ENCODE assay signal across 12 mouse cellular contexts in the genomic region with DNA sequence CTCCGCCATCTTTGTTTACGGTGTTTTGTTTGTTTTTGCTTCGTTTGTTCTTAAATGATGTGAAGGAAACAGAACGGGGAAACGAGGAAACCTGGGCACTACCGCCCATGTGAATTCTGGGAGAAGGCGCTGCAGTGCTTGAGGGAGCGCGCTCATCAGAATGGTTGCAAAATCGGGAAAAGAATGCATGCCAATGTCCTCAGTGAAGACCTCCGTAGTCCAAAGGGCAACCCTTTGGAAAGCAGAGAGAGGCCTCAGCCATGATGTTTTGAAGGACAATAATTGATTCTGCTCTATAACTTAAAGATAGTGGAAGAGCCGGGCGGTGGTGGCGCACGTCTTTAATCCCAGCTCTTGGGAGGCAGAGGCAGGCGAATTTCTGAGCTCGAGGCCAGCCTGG. TPM values are rescaled to one million over a fixed set of nuclear protein-coding genes. Genes with fewer than 3 reads are reported as not detected.
DNase-seq lines count a peak whose midpoint lies in the region; ATAC-seq and TF ChIP-seq lines count a peak whose summit lies in the region.
"Had no signal": no experiment of that assay in that cellular context is flagged by ENCODE, and none has a peak within 500 bp of the region (broad histone marks: within the 10 kb centered on the region; RNA-seq: fewer than 3 reads in every experiment).

No protein-coding gene starts in this region.

- H3K36me3 ChIP-seq in kidney, embryonic 15.5 days: peaks cover 26% of the 10 kb centered on the region
- H3K36me3 ChIP-seq in kidney, adult 2 months (ENCODE audit: control insufficient read depth, insufficient read depth, low read length): peaks cover 1% of the 10 kb centered on the region; the same call in 1 of the 2 replicates
- H3K36me3 ChIP-seq in ES-Bruce4 (ENCODE audit: control insufficient read depth, insufficient read depth, low read length, poor library complexity, severe bottlenecking): peaks cover 11% of the 10 kb centered on the region
- no peaks in the 10 kb centered on the region for H3K36me3 ChIP-seq in liver, embryonic 16.5 days (ENCODE audit: control insufficient read depth, insufficient read depth)

- no peak for TF ChIP-seq CTCF in kidney, adult 2 months (conservative IDR thresholded peaks at IDR 0.05; ENCODE audit: insufficient read depth, insufficient read length, low read depth, low read length)
- TF ChIP-seq CTCF in ES-Bruce4 (IDR thresholded peaks at IDR 0.05; ENCODE audit: low read depth, low read length): no peak
- no peak for TF ChIP-seq CTCF in bone marrow macrophage, adult 2 months (IDR thresholded peaks at IDR 0.05; ENCODE audit: low read depth, low read length)

- H3K9me3 ChIP-seq in kidney, embryonic 15.5 days (replicated peaks): no peaks in the 10 kb centered on the region
- H3K9me3 ChIP-seq in ES-Bruce4 (replicated peaks; ENCODE audit: control insufficient read depth, insufficient read depth, low read length, poor library complexity, severe bottlenecking): no peaks in the 10 kb centered on the region
- H3K9me3 ChIP-seq in liver, embryonic 16.5 days (replicated peaks; ENCODE audit: control insufficient read depth, low read length): no peaks in the 10 kb centered on the region

- H3K4me1 ChIP-seq in kidney, embryonic 15.5 days: peaks cover 25% of the 10 kb centered on the region
- H3K4me1 ChIP-seq in kidney, adult 2 months (ENCODE audit: control insufficient read depth, insufficient read depth, low read length): peaks cover 13% of the 10 kb centered on the region; the same call in 1 of the 2 replicates
- peaks cover 2% of the 10 kb centered on the region for H3K4me1 ChIP-seq in ES-Bruce4 (ENCODE audit: control insufficient read depth, insufficient read depth, low read length)
- H3K4me1 ChIP-seq in bone marrow macrophage, adult 2 months (ENCODE audit: control insufficient read depth, insufficient read depth, low read length): peaks cover 8% of the 10 kb centered on the region
- peaks cover 2% of the 10 kb centered on the region; the same call in 1 of the 2 replicates for H3K4me1 ChIP-seq in liver, embryonic 16.5 days (ENCODE audit: control insufficient read depth, low read depth, low read length)

- intact Hi-C loops in left cerebral cortex, postnatal 10 days (cut with DNase I): loop anchor here (5.0 kb wide), 1 partner anchor 85 kb away; no protein-coding TSS in a partner anchor

- TF ChIP-seq POLR2A in kidney, adult 2 months (IDR thresholded peaks at IDR 0.05; ENCODE audit: low read depth, low read length): no peak
- no peak for TF ChIP-seq POLR2A in ES-Bruce4 (IDR thresholded peaks at IDR 0.05; ENCODE audit: insufficient read depth, low read length)
- TF ChIP-seq POLR2A in bone marrow macrophage, adult 2 months (IDR thresholded peaks at IDR 0.05; ENCODE audit: borderline replicate concordance, low read depth, low read length): no peak

- H3K27ac ChIP-seq in kidney, embryonic 15.5 days: no peak overlapping the region
- no peak overlapping the region for H3K27ac ChIP-seq in kidney, adult 2 months (ENCODE audit: insufficient read depth, low read depth, low read length)
- no peak overlapping the region for H3K27ac ChIP-seq in ES-Bruce4 (ENCODE audit: insufficient read depth, low read length)
- H3K27ac ChIP-seq in bone marrow macrophage, adult 2 months (ENCODE audit: insufficient read depth, low read depth, low read length): peak overlapping the region; percentile 100
- no peak overlapping the region for H3K27ac ChIP-seq in liver, embryonic 16.5 days (ENCODE audit: low read length)

- WGBS in kidney, embryonic 15.5 days: 96% methylated on average over 17 of the region's 17 CpGs
- WGBS in kidney, adult 2 months: 94% methylated on average over 17 of the region's 17 CpGs
- 83% methylated on average over 17 of the region's 17 CpGs for WGBS in liver, embryonic 16.5 days (ENCODE audit: insufficient replicate concordance)

- H3K4me3 ChIP-seq in kidney, embryonic 15.5 days (replicated peaks): no peak overlapping the region
- no peak overlapping the region for H3K4me3 ChIP-seq in kidney, adult 2 months (ENCODE audit: insufficient read depth, low read depth, low read length)
- no peak overlapping the region for H3K4me3 ChIP-seq in ES-Bruce4 (ENCODE audit: low read depth, low read length)
- H3K4me3 ChIP-seq in bone marrow macrophage, adult 2 months (ENCODE audit: insufficient read depth, low read length): peak overlapping the region; percentile 69
- no peak overlapping the region for H3K4me3 ChIP-seq in liver, embryonic 16.5 days (ENCODE audit: low read depth, low read length)

- DNase-seq in kidney, adult 2 months: no peak
- no peak for DNase-seq in left cerebral cortex, postnatal 10 days (ENCODE audit: extremely low spot score in 1 of 2, low spot score in 2 of 2)
- no peak for DNase-seq in spleen, postnatal 4 days (ENCODE audit: low spot score in 2 of 2)
- DNase-seq: lung, adult 2 months; right cerebral cortex, postnatal 25 days; thymus, postnatal 36 days had no signal

- no peak for TF ChIP-seq EP300 in ES-Bruce4 (IDR thresholded peaks at IDR 0.05; ENCODE audit: insufficient read depth, low read depth, low read length)

- H3K27me3 ChIP-seq in kidney, embryonic 15.5 days: no peaks in the 10 kb centered on the region
- no peaks in the 10 kb centered on the region for H3K27me3 ChIP-seq in kidney, adult 2 months (replicated peaks; ENCODE audit: control insufficient read depth, insufficient read depth, low read length)
- no peaks in the 10 kb centered on the region; the same call in 1 of the 2 replicates for H3K27me3 ChIP-seq in ES-Bruce4 (ENCODE audit: control insufficient read depth, insufficient read depth, low read length, poor library complexity, severe bottlenecking)
- H3K27me3 ChIP-seq in liver, embryonic 16.5 days (ENCODE audit: control insufficient read depth, insufficient read depth, low read depth, low read length): peaks cover 10% of the 10 kb centered on the region; the same call in 1 of the 2 replicates

- H3K4me2 ChIP-seq in kidney, embryonic 15.5 days: peak overlapping the region; percentile 89
- H3K4me2 ChIP-seq in liver, embryonic 16.5 days (ENCODE audit: low read depth, low read length): peak overlapping the region; percentile 87

- no peak overlapping the region for H3K9ac ChIP-seq in kidney, embryonic 15.5 days
- H3K9ac ChIP-seq in ES-Bruce4 (ENCODE audit: low read depth, poor library complexity, severe bottlenecking): peak overlapping the region; percentile 91; the same call in 1 of the 2 replicates
- H3K9ac ChIP-seq in liver, embryonic 16.5 days (ENCODE audit: low read depth, low read length): no peak overlapping the region

- ATAC-seq in kidney, embryonic 15.5 days (replicated peaks; ENCODE audit: low FRiP score): no peak
- no peak for ATAC-seq in liver, embryonic 16.5 days (ENCODE audit: low read depth)

RNA-seq across cellular contexts. Expression of a gene that starts 2.0 kb away (rescaled TPM):
- 88.0 and 93.4 TPM in 2 replicates for polyA plus RNA-seq in kidney, embryonic 15.5 days (2015; fragmentation: Nextera tagmentation; extraction: Ambion mirVana)
- 28.7 and 29.1 TPM in 2 replicates for polyA plus RNA-seq in kidney, adult 2 months (2012; rRNA removed)
- 44.5 and 47.3 TPM in 2 replicates for polyA plus RNA-seq in ES-Bruce4 (2011; ENCODE audit: insufficient read depth, insufficient read length, low read depth, missing spikeins)
- 207 and 219 TPM in 2 replicates for polyA plus RNA-seq in bone marrow macrophage, adult 2 months (2012; ENCODE audit: insufficient read depth, insufficient read length, missing spikeins)
- 21.4 and 23.8 TPM in 2 replicates for polyA plus RNA-seq in liver, embryonic 16.5 days (2015; fragmentation: Nextera tagmentation; extraction: Ambion mirVana)
- 10 to 100 TPM; 47.3 to 52.1 TPM for total RNA-seq in left cerebral cortex, postnatal 10 days (2021)

RNA-seq across cellular contexts. Expression of a gene that starts 23.5 kb away (rescaled TPM):
- 25.8 and 30.7 TPM in 2 replicates for polyA plus RNA-seq in kidney, embryonic 15.5 days (2015; fragmentation: Nextera tagmentation; extraction: Ambion mirVana)
- 23.1 and 25.0 TPM in 2 replicates for polyA plus RNA-seq in kidney, adult 2 months (2012; rRNA removed)
- 36.6 and 37.3 TPM in 2 replicates for polyA plus RNA-seq in ES-Bruce4 (2011; ENCODE audit: insufficient read depth, insufficient read length, low read depth, missing spikeins)
- polyA plus RNA-seq in bone marrow macrophage, adult 2 months (2012; ENCODE audit: insufficient read depth, insufficient read length, missing spikeins): not detected in 2 replicates
- 0.93 and 2.5 TPM in 2 replicates for polyA plus RNA-seq in liver, embryonic 16.5 days (2015; fragmentation: Nextera tagmentation; extraction: Ambion mirVana)
- not detected for total RNA-seq in left cerebral cortex, postnatal 10 days (2021)
- total RNA-seq: gastrocnemius, postnatal 36 days had no signal
- polyA plus RNA-seq: erythroblast, embryonic 14.5 days had no signal

RNA-seq across cellular contexts. Expression of a gene that starts 31.7 kb away (rescaled TPM):
- polyA plus RNA-seq in kidney, embryonic 15.5 days (2015; fragmentation: Nextera tagmentation; extraction: Ambion mirVana): 210 and 234 TPM in 2 replicates
- polyA plus RNA-seq in kidney, adult 2 months (2012; rRNA removed): 122 and 134 TPM in 2 replicates
- polyA plus RNA-seq in ES-Bruce4 (2011; ENCODE audit: insufficient read depth, insufficient read length, low read depth, missing spikeins): 164 TPM in 2 replicates
- 40.7 and 43.0 TPM in 2 replicates for polyA plus RNA-seq in bone marrow macrophage, adult 2 months (2012; ENCODE audit: insufficient read depth, insufficient read length, missing spikeins)
- 85.6 and 101 TPM in 2 replicates for polyA plus RNA-seq in liver, embryonic 16.5 days (2015; fragmentation: Nextera tagmentation; extraction: Ambion mirVana)
- total RNA-seq in left cerebral cortex, postnatal 10 days (2021): 100 to 1,000 TPM; 155 to 166 TPM

RNA-seq across cellular contexts. Expression of a gene that starts 42.8 kb away (rescaled TPM):
- polyA plus RNA-seq in kidney, embryonic 15.5 days (2015; fragmentation: Nextera tagmentation; extraction: Ambion mirVana): 0.95 and 3.4 TPM in 2 replicates
- 2.6 and 3.8 TPM in 2 replicates for polyA plus RNA-seq in kidney, adult 2 months (2012; rRNA removed)
- 2.2 and 2.5 TPM in 2 replicates for polyA plus RNA-seq in ES-Bruce4 (2011; ENCODE audit: insufficient read depth, insufficient read length, low read depth, missing spikeins)
- polyA plus RNA-seq in bone marrow macrophage, adult 2 months (2012; ENCODE audit: insufficient read depth, insufficient read length, missing spikeins): 0.13 and 0.20 TPM in 2 replicates
- polyA plus RNA-seq in liver, embryonic 16.5 days (2015; fragmentation: Nextera tagmentation; extraction: Ambion mirVana): 0.07 and 0.12 TPM in 2 replicates
- under 1 TPM; 0.36 to 0.54 TPM for total RNA-seq in left cerebral cortex, postnatal 10 days (2021)
- polyA plus RNA-seq: erythroblast, embryonic 14.5 days had no signal
